Mouse (Mus musculus) thymus, adult 2 months (tissue): Measurements from ENCODE around the gene Ttc27.

Source experiments
- CTCF ChIP-seq: fragments of 200-500 bp; IDR thresholded peaks from 2 replicates; pipeline ENCODE4 v1.5.1; 2012; ENCODE audit warnings: mild to moderate bottlenecking, control low read depth, low read length, moderate library complexity, borderline replicate concordance; ENCODE audit not compliant: control insufficient read depth, poor library complexity, insufficient read depth; ENCODE audit errors: extremely low read depth
- POLR2A ChIP-seq: fragments of 200-500 bp; IDR thresholded peaks from 2 replicates; pipeline ENCODE4 v1.6.1; 2012; ENCODE audit warnings: mild to moderate bottlenecking, low read length, control low read depth, moderate library complexity; ENCODE audit not compliant: control insufficient read depth, poor library complexity, insufficient read depth; ENCODE audit errors: extremely low read depth

- TF ChIP-seq CTCF = no peak
- no peak for TF ChIP-seq POLR2A
Measured at GRCm38 (mm10) chr17:74785586-74785985, 68.1 kb downstream of the Ttc27 start.
